Mouse (Mus musculus) liver, embryonic 14.5 days (tissue): ENCODE results near the gene Lingo2.

Experiments
- CTCF ChIP-seq: IDR thresholded peaks from 2 replicates; pipeline ENCODE4 v1.5.1; 2016; ENCODE audit warnings: antibody characterized with exemption, low read depth, control low read depth
- EP300 ChIP-seq: IDR thresholded peaks from 2 replicates; pipeline ENCODE4 v1.6.1; 2016; ENCODE audit warnings: antibody characterized with exemption, low read depth

GRCm38 (mm10) chr4:36032039-36032438 is 919.5 kb downstream of the Lingo2 start:
- TF ChIP-seq CTCF, result no peak
- TF ChIP-seq EP300, result no peak
